Mouse (Mus musculus) intestine, embryonic 14.5 days (tissue): ENCODE measurements around the gene Gm21954. TPM values are rescaled to one million over a fixed set of nuclear protein-coding genes. Genes with fewer than 3 reads are reported as not detected.

ENCODE experiments used
- ATAC-seq: fragments of 200-750 bp; cut with Nextera tagmentation; replicated peaks from 2 replicates; pipeline ENCODE4 v1.8.0; 2017; ENCODE audit warnings: low read depth, moderate number of reproducible peaks, moderate TSS enrichment, moderate library complexity; ENCODE audit not compliant: low FRiP score, low TSS enrichment
- DNase-seq: peaks from one replicate; pipeline ENCODE4 v3.0.0-alpha.2; 2018; ENCODE audit warnings: low spot score
- H3K27ac ChIP-seq: fragments of 300-500 bp; sonication (generic); 2 replicates; pipeline ENCODE4 v1.5.1; 2014; ENCODE audit warnings: low read depth, mild to moderate bottlenecking, control low read depth
- H3K27me3 ChIP-seq: fragments of 300-500 bp; sonication (generic); replicated peaks from 2 replicates; pipeline ENCODE4 v1.6.1; 2014; ENCODE audit warnings: low read length, control low read depth; ENCODE audit not compliant: control insufficient read depth, insufficient read depth
- H3K36me3 ChIP-seq: fragments of 300-500 bp; sonication (generic); 2 replicates; pipeline ENCODE4 v1.6.1; 2014; ENCODE audit warnings: low read length, control low read depth; ENCODE audit not compliant: control insufficient read depth, insufficient read depth
- H3K4me1 ChIP-seq: fragments of 300-500 bp; sonication (generic); replicated peaks from 2 replicates; pipeline ENCODE4 v1.6.1; 2014; ENCODE audit warnings: low read length, control low read depth, mixed read lengths; ENCODE audit not compliant: control insufficient read depth, insufficient read depth
- H3K4me2 ChIP-seq: fragments of 300-500 bp; sonication (generic); 2 replicates; pipeline ENCODE4 v1.6.1; 2014; ENCODE audit warnings: low read length
- H3K4me3 ChIP-seq: fragments of 300-500 bp; sonication (generic); 2 replicates; pipeline ENCODE4 v1.5.1; 2014; ENCODE audit warnings: low read depth, low read length, control low read depth, mixed read lengths
- H3K9ac ChIP-seq: fragments of 300-500 bp; sonication (generic); 2 replicates; pipeline ENCODE4 v1.6.1; 2014; ENCODE audit warnings: mild to moderate bottlenecking, low read length
- H3K9me3 ChIP-seq: fragments of 300-500 bp; sonication (generic); 2 replicates; pipeline ENCODE4 v1.6.1; 2016; ENCODE audit warnings: low read length, control low read depth; ENCODE audit not compliant: control insufficient read depth
- WGBS: fragments of 180-500 bp; shearing (Covaris S2); extraction: QIAGEN DNeasy Blood & Tissue Kit; methylation state at CpG from one replicate; pipeline ENCODE4 v1.1.7; 2014; 5-methylcytosine and 5-hydroxymethylcytosine counted together
- polyA plus RNA-seq: library from polyadenylated mRNA; unstranded; fragments of >200 nt; fragmentation: Nextera tagmentation; extraction: Ambion mirVana; gene quantifications from 2 replicates; pipeline ENCODE4 v1.2.1, GENCODE M21; 2014

The Gm21954 gene
- polyA plus RNA-seq, 1 experiment from 2014 or later = not detected

DNA sequence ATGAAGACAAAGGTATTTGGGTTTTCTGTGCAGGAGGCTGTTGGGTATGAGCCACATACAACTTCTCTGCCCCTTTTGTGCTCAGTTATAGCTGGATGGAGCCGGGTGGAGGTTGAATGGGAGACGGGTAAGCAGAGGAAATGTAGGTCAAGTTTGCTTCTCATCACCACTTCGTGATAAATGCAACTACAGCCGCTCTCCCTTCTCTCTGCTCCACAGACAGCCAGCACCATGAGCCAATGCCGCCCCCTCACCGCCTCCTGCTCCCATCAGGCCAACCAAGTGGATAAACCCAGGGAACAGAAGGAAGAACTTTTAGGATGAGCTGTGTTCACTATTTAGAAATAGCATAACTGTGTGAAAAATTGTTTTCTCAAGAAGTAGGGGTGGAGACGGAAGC lies 4.7 kb upstream of the Gm21954 start:
- 93% methylated on average over 7 of the region's 7 CpGs for WGBS
- H3K4me2 ChIP-seq = no peak overlapping the region
- no peak overlapping the region for H3K4me3 ChIP-seq
- no peak overlapping the region for H3K9ac ChIP-seq
- no peak for DNase-seq
- no peaks in the 10 kb centered on the region for H3K27me3 ChIP-seq
- no peak for ATAC-seq
- no peaks in the 10 kb centered on the region for H3K4me1 ChIP-seq
- no peaks in the 10 kb centered on the region for H3K36me3 ChIP-seq
- no peak overlapping the region for H3K27ac ChIP-seq
- no peaks in the 10 kb centered on the region for H3K9me3 ChIP-seq

DNA sequence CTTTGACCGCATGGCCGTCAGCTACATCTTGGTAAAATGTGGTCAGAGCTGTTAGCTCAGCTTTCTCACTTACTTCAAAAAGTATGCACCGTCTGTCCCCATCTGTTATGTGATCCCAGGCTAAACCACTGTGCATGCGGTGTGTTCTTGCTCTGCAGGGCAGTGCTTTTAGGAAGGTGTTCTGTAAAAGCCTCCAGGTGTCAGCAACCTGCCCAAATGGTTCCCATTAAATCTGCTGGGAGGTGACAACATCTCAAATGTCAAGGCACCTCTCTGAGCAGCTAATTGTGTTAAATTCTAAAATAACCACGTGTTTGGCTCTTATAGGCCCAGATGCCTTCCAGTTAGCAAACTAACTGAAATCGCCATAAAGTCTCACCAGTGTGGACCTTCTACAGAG lies 1.1 kb upstream of the Gm21954 start:
- Histone ChIP-seq H3K36me3 (no peaks in the 10 kb centered on the region), H3K4me3 (no peak overlapping the region), H3K27me3 (no peaks in the 10 kb centered on the region), H3K27ac (no peak overlapping the region), H3K9me3 (no peaks in the 10 kb centered on the region), H3K9ac (no peak overlapping the region), H3K4me2 (no peak overlapping the region), H3K4me1 (no peaks in the 10 kb centered on the region)
- 74% methylated on average over 6 of the region's 6 CpGs for WGBS
- no peak for DNase-seq
- no peak for ATAC-seq

DNA sequence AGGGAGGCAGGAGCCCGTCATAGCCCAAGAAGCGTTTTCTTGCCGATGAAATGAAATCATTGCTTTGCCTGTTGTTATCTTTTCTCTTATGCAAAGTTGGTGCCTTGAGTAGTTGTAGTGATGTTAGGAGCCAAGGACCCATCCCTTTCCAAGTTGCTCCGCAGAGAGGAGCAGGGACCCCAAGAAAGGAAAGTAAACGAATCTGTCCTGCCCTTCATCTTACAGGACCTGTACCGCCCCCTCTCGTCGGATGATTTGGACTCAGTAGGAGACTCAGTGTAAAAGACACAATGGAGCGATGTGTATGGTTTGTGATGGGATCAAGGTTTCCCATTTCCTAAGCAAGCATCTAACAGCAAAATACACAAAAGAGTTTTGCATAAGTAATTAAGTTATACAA lies 5.7 kb downstream of the Gm21954 start:
- no peak for ATAC-seq
- no peak overlapping the region for H3K9ac ChIP-seq
- DNase-seq = no peak
- WGBS = 77% methylated on average over 9 of the region's 9 CpGs
- no peaks in the 10 kb centered on the region for H3K9me3 ChIP-seq
- H3K4me2 ChIP-seq = no peak overlapping the region
- no peaks in the 10 kb centered on the region for H3K27me3 ChIP-seq
- no peak overlapping the region for H3K27ac ChIP-seq
- H3K4me3 ChIP-seq = no peak overlapping the region
- H3K36me3 ChIP-seq = no peaks in the 10 kb centered on the region
- 0 out of 2 replicates have a peak, but pooled peaks cover 2% of the 10 kb centered on the region for H3K4me1 ChIP-seq

DNA sequence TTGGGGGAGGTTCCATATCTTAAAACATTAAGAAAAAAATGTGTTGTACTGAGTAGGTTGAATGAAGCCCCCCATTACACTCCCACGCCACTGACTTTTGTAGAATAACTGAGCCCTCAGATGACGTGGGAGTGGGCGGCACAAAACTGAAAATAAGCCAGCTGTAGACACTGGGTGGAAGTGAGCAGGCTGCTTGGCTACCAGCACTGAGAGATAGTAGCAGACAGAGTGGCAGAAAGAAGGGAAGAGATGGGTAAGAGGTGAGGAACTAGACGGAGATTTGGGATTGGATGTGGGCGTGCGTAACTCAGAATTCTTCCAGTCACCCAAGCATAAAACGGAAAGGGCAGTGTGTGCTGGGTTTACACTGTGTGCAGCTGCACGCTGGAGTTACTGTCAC lies 6.2 kb downstream of the Gm21954 start:
- Histone ChIP-seq H3K4me2 (no peak overlapping the region), H3K9me3 (no peaks in the 10 kb centered on the region)
- 73% methylated on average over 8 of the region's 8 CpGs for WGBS

DNA sequence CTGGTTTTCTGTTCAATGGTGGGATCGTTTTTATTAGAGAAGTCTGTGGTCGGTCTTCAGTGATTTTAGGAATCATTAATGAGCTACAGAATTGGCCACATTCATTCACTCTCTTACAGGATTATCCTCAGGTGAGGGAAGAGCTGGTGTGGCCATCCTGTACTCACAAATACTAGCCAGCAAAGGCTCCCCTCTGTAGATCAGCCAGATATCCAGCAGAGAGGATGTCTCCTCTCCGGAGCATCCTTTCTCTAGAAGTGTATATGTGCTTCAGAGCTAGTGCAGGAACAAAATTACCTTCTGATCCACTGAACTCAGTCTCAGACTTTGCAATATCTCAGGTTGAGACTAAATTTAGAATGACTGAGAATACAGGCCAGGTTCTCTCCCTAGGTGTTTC lies 7.8 kb downstream of the Gm21954 start:
- H3K27ac ChIP-seq = no peak overlapping the region
- H3K4me2 ChIP-seq = no peak overlapping the region
- H3K36me3 ChIP-seq = no peaks in the 10 kb centered on the region
- 0 out of 2 replicates have a peak, but pooled peaks cover 2% of the 10 kb centered on the region for H3K4me1 ChIP-seq
- 76% methylated on average over 3 of the region's 3 CpGs for WGBS
- DNase-seq (no peak), ATAC-seq (no peak)
- H3K4me3 ChIP-seq = no peak overlapping the region
- no peaks in the 10 kb centered on the region for H3K27me3 ChIP-seq
- no peaks in the 10 kb centered on the region for H3K9me3 ChIP-seq
- H3K9ac ChIP-seq = no peak overlapping the region

More for the DNA sequence above, 6.2 kb downstream of the Gm21954 start:
- Histone ChIP-seq H3K9ac (no peak overlapping the region), H3K27ac (no peak overlapping the region), H3K36me3 (no peaks in the 10 kb centered on the region), H3K27me3 (no peaks in the 10 kb centered on the region), H3K4me3 (no peak overlapping the region), H3K4me1 (0 out of 2 replicates have a peak, but pooled peaks cover 2% of the 10 kb centered on the region)
- DNase-seq = no peak
- no peak for ATAC-seq

DNA sequence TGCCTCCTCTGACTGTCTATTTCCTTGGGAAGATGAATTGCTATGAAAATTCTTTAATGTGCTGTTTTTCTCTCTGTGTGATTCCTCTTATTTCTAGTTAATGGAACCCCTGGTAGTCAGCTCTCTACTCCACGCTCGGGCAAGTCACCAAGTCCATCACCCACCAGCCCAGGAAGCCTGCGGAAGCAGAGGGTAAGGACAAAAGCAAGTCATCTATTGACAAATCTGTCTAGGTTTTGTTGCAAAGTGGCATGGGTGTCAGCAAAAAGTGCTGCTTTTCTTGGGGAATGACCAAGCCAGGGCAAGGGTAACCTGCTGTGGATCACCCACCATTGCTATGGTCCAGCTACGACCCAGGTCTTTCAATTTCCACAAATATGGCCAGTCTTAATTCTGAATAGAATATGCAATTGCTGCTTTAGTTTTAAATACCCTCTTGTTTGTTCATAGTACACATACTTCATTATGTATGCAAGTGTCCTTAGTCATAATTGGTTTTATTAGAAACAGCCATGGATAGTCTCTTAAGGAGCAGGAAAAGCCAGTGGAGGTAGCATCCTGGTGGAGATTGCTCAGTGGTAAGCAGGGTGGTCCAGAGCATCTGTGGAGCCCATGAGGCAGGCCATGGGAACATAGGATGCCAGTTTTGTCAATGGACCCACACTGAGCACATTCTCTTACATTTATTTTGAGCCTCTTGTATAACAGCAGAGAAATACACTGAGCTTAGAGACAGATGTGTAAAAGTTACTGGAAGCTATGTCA lies 8.9 kb downstream of the Gm21954 start:
- no peak overlapping the region for H3K4me3 ChIP-seq
- H3K27me3 ChIP-seq = no peaks in the 10 kb centered on the region
- no peaks in the 10 kb centered on the region for H3K9me3 ChIP-seq
- H3K4me2 ChIP-seq = no peak overlapping the region
- whole genome bisulfite sequencing = 92% methylated on average over 4 of the region's 4 CpGs
- H3K27ac ChIP-seq = no peak overlapping the region
- ATAC-seq (no peak), DNase-seq (no peak)
- no peaks in the 10 kb centered on the region for H3K36me3 ChIP-seq
- 0 out of 2 replicates have a peak, but pooled peaks cover 2% of the 10 kb centered on the region for H3K4me1 ChIP-seq
- no peak overlapping the region for H3K9ac ChIP-seq

DNA sequence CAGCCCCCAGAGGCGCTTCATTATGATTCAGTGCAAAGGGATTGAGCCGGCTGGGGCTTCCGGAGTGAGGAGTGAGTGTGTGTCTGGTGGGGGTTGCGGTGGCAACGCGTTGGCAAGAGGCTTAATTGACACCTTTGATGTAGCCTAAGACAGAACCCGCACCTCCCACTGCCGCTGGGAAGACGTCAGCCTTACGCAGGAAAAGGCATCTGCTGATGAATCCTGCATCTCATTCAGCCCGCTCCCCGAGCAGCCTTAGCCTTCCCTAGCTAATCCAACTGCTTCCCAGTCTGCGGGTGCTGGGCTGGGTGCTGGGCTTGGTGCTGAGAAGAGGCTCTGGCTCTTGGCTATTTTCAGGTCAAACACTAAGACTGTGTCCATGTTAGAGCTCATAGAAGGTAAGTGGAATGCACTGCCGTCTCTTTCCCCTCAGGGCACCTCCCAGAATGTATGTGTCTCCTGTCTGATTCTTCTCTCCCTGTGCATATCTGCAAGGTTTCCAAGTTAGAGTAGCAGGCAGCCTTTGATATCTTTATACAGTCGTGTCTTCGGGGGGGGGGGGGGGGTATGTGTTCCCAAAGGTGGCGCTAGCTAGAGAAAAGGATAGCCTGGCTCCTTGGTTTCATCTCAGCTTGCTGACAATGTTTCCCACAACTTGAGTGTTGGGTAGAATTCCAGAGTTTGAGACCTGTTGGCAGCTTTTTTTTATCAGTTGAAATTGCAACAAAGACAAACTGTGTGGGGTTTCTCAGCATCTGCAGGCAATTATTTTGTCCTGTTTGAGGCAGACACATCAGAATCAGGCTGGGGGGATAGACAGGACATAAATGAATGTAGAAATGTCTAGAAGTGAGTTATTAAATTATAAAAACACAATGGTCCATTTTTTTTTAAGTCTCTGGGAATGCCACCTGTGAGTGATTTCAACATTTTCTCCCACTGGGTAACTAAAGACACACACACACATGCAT lies 10.0 kb downstream of the Gm21954 start:
- no peaks in the 10 kb centered on the region for H3K9me3 ChIP-seq
- peak overlapping the region; percentile 50 for H3K4me2 ChIP-seq
- no peaks in the 10 kb centered on the region for H3K36me3 ChIP-seq
- no peak overlapping the region for H3K27ac ChIP-seq
- H3K4me3 ChIP-seq = 0 out of 2 replicates have a peak overlapping the region, but pooled peaks have one; percentile 8
- 0 out of 2 replicates have a peak, but pooled peaks cover 2% of the 10 kb centered on the region for H3K4me1 ChIP-seq
- ATAC-seq (no peak), DNase-seq (peak; percentile 59)
- under 1% methylated on average over 17 of the region's 17 CpGs for WGBS
- H3K27me3 ChIP-seq = no peaks in the 10 kb centered on the region
- no peak overlapping the region for H3K9ac ChIP-seq

DNA sequence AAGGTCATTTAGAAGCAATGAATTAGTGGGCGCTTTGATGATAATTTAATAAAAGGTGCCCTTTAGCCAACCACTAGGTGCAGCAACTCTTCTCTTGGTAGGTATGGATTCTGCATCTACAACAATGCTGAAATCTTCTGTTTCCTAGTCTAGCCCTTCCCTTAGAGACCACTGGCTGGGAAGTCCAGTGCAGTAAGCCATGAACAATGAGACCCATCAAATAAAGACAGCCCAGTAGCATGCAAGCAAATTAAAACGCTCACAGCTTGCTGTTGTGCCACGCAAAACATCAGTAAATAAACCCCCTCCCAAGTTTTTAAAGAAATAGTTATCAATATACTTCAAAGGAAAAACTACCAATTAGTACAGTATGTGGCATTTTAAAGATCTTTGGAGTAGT lies 10.9 kb downstream of the Gm21954 start:
- Histone ChIP-seq H3K9me3 (no peaks in the 10 kb centered on the region), H3K27ac (no peak overlapping the region), H3K4me3 (no peak overlapping the region), H3K27me3 (no peaks in the 10 kb centered on the region), H3K4me1 (0 out of 2 replicates have a peak, but pooled peaks cover 2% of the 10 kb centered on the region), H3K36me3 (no peaks in the 10 kb centered on the region), H3K4me2 (peak overlapping the region; percentile 50), H3K9ac (no peak overlapping the region)
- 69% methylated on average over 3 of the region's 3 CpGs for WGBS
- DNase-seq = no peak
- ATAC-seq = no peak
